Mouse (Mus musculus) cerebellum, adult 18-20 months (tissue): ENCODE measurements around the gene Iqcn.

Experiments
- DNase-seq, 2 experiments: peaks; one replicate each; pipeline ENCODE4 v3.0.0; 2021

Gene Iqcn

GRCm38 (mm10) chr8:70738211-70738610 lies 35.0 kb downstream of the Iqcn start:
- DNase-seq = no peak

- no peak for DNase-seq
Measured at GRCm38 (mm10) chr8:70741661-70742060, 38.4 kb downstream of the Iqcn start.

- no peak for DNase-seq
Measured at GRCm38 (mm10) chr8:70742176-70742575, 38.9 kb downstream of the Iqcn start.

GRCm38 (mm10) chr8:70742981-70743655 lies 39.9 kb downstream of the Iqcn start:
- DNase-seq = no peak

GRCm38 (mm10) chr8:70743656-70744590 lies 40.7 kb downstream of the Iqcn start:
- peak in 1 of 2 experiments; percentile 45 for DNase-seq

GRCm38 (mm10) chr8:70744806-70745205 lies 41.5 kb downstream of the Iqcn start:
- no peak for DNase-seq

- no peak for DNase-seq
Measured at GRCm38 (mm10) chr8:70745691-70746220, 42.5 kb downstream of the Iqcn start.

- DNase-seq = no peak
Measured at GRCm38 (mm10) chr8:70746676-70747075, 43.4 kb downstream of the Iqcn start.

GRCm38 (mm10) chr8:70747211-70747890 lies 44.1 kb downstream of the Iqcn start:
- DNase-seq = no peak

GRCm38 (mm10) chr8:70748246-70749096 lies 45.2 kb downstream of the Iqcn start:
- no peak for DNase-seq

- no peak for DNase-seq
Measured at GRCm38 (mm10) chr8:70749097-70749674, 45.9 kb downstream of the Iqcn start.

- DNase-seq = no peak
Measured at GRCm38 (mm10) chr8:70750128-70750680, 46.9 kb downstream of the Iqcn start.

- peak; percentile 70 to 80 for DNase-seq
Measured at GRCm38 (mm10) chr8:70752000-70752764, 48.9 kb downstream of the Iqcn start.

- DNase-seq = peak; percentile 51 to 61
Measured at GRCm38 (mm10) chr8:70753151-70753550, 49.9 kb downstream of the Iqcn start.

- DNase-seq = peak; percentile 94 to 99
Measured at GRCm38 (mm10) chr8:70754043-70754870, 51.0 kb downstream of the Iqcn start, which contains the start of gene Rab3a. Gene Rab3a, plus strand, starts transcription at chr8:70754679.

GRCm38 (mm10) chr8:70754871-70755660 lies 51.8 kb downstream of the Iqcn start:
- peak; percentile 84 to 87 for DNase-seq

- DNase-seq = peak; percentile 23 to 35
Measured at GRCm38 (mm10) chr8:70755661-70756475, 52.6 kb downstream of the Iqcn start.
